Mouse (Mus musculus) C2C12 (cell line): Measurements from ENCODE around the gene Syncrip.

Source experiments
- CTCF ChIP-seq: IDR thresholded peaks from one replicate; pipeline ENCODE4 v1.5.1; 2011; ENCODE audit not compliant: control insufficient read depth, insufficient read depth, insufficient read length
- FOSL1 ChIP-seq: IDR thresholded peaks from one replicate; pipeline ENCODE4 v1.8.0; 2011; ENCODE audit warnings: mild to moderate bottlenecking, low read length; ENCODE audit not compliant: poor library complexity, insufficient read depth, severe bottlenecking
- MAX ChIP-seq: IDR thresholded peaks from one replicate; pipeline ENCODE4 v1.6.1; 2011; ENCODE audit warnings: mild to moderate bottlenecking, control low read depth
- MYOD1 ChIP-seq: IDR thresholded peaks from one replicate; pipeline ENCODE4 v1.6.1; 2011; ENCODE audit warnings: low read depth; ENCODE audit not compliant: control insufficient read depth, insufficient read length
- MYOG ChIP-seq: IDR thresholded peaks from one replicate; pipeline ENCODE4 v1.6.1; 2011; ENCODE audit not compliant: control insufficient read depth, insufficient read length; ENCODE audit errors: extremely low read depth
- USF1 ChIP-seq: IDR thresholded peaks from one replicate; pipeline ENCODE4 v1.6.1; 2011; ENCODE audit warnings: low read depth, mild to moderate bottlenecking, control low read depth, moderate library complexity

- TF ChIP-seq CTCF (no peak), MAX (no peak), USF1 (no peak), MYOG (no peak), MYOD1 (no peak), FOSL1 (no peak)
Observed at GRCm38 (mm10) chr9:88529979-88530580, 47.7 kb upstream of the Syncrip start.
